Mouse (Mus musculus) right cerebral cortex, postnatal 36 days (tissue): Measurements from ENCODE around the gene Schip1.

Experiments used
- DNase-seq, 2 experiments: peaks; one replicate each; pipeline ENCODE4 v3.0.0; 2022; ENCODE audit warnings: low spot score in 2 of 2, mixed read lengths in 1 of 2

Gene Schip1

DNA sequence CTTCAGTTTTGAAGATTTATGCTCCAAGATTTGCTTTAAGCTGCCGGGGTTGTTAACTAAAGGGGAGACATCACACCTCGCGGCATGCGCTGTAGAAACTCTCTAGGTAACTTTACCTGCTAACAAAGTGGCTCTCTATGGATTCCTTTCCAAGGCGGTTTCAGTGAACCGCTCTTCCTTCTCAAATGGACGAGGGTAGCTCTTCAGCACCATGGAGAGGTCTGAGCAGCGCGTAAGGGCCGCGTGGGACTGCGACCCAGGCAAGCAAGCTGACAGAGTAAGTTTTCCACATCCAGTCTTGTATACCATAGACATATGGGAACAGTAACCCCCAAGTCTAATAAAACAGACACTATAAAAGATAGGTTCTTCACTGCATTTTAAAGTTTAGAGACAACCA lies at the start of gene Schip1:
Schip1 (plus strand) TSS at position 72 of the 400 bp plus-strand sequence.
- no peak for DNase-seq

DNA sequence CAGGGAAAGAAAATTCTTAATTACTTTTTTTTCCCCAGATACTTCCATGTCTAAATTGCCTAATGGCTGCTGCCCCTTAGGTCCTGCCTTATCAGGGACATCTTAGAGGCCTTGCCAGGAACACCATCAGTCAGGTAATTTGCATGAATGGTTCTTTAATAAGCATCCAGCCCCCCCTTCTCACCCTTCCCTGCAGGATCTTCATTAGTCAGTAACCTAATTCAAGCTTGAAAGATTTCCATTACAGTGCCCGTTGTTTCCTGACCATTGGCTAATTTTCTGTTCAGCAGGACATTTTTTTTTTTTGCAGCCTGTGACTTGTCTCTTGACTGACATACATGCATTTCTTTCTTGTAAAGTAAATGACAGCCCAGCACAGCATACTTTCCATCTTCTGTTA lies 48.8 kb upstream of the Schip1 start:
- DNase-seq, result no peak

DNA sequence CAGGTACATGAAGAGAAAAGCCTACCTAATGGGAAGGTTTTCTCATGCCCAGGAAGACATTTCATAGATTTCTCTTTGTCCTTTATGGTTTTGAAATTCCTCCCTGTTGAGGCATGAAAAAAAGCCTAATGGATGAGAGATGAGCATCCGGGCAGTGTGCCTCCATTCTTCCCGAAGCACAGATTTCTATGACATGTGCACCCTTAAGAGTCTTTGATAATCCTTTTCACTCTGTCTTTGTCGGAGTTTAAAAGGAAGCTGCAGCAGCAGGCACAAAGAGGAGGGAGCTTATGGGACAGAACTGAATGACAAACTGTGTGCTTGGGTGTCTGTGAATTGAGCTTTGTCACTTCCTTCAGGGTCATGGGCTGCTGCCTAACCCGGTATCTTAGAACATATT lies 45.2 kb upstream of the Schip1 start:
- DNase-seq, result no peak

DNA sequence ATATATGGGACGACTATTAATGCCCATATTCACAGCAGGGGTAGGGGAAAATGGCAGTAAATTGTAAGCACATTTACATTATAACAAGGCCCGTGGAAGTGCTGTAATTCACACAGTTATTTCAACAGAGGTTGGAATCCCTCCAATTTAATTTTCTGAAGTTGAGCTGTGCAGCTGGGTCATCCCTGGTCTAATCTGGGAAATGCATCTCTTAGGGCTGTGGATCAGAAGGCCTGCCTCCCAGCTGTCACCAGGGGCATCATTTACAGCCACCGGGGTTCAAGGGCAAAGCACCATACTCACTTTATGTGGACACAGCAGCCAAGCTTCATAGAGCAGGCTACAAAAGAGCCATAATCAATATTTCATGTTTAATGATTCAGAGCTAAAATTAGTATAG lies 28.5 kb upstream of the Schip1 start:
- no peak for DNase-seq

DNA sequence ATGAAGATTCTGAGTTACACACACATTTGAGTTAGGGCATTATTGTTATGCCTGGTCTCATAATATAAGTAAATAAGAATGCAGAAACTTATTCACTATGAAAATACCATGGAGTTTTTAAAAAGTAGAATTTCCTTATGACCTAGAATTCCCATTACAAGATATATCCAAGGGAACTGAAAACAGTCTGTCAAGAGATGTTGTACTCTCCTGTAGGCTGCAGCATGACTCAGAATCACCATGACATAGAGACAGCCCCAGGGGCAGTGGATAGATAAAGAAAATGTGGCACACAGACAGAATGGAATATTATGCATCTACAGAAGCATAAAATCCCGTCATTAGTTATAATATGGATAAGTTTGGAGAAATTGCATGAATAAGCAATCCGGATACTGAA lies 21.7 kb upstream of the Schip1 start:
- no peak for DNase-seq

DNA sequence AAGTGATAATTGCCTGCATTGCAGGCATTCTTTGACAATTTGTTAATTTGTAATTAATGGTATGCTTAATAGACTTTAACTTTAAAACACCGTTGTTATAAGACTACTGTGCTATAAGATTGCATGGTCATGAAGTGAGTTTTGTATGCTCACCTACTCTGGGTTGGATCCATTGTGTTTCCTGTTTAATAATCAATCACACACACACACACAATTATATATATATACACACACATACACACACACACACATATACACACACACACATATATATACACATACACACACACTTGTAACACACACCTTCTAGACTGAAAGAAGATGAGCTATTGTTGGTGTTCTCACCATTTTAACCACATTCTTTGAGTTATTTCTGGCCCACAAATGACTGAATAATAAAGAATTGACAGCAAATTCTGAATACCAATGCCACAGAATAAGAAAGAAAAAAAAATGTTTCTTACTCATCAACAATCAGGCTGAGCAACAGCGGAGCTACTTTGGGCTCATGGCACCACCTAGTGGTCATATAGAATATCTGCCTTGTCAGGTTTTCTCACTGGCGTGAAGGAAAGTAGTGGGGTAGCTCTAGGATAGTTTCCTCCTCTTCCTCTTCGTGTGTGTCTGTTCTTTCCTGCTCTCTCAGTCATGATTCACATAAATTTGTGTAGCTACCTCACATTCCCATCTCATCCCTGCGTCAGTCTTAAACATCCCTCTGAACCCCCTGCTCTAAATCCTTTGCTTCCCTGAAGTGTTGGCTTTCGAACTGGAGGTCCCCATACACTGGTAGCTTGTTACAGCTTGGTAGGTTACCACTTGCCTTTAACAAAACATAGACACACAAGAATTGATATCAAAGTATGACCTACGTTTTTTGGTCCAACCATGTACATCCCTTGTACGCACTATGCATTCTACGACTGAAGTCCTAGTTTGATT lies 18.9 kb upstream of the Schip1 start:
- peak in 1 of 2 experiments; percentile 25 for DNase-seq

DNA sequence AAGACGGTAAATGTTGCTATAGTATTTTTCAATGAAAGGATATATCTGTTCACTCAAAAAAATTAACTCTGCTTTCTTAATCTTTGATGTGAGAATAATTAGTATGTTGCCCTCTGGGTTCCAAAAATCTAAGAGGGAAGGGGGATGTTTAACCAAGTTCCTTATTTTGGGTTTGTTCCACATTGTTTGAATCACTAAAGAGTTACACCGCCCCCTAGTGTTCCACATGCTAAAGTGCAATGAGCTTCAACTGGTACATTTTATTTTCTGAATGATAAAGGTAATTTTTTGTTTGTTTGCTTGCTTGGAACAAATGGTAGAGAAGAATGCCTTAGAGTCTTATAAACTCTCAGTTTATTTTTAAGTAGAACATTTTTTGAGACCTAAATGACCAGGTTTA lies 11.1 kb upstream of the Schip1 start:
- no peak for DNase-seq

DNA sequence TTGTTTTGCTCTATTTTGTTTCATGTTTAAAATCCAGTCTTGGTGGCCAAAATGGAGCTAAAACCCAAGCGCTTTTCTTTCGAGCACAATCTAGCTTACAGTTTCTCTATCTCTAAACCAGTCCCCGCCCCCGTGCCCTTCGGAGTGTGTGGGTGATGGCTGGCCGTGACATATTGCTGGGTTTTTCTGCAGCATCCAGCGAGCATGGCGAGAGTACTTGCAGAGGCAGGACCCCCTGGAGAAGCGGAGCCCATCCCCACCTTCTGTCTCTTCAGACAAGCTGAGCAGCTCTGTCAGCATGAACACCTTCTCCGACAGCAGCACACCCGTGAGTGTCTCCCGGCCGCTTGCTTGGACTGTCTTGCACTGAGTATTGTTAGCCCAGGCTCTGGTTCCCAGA lies 9.5 kb upstream of the Schip1 start:
- DNase-seq, result peak; percentile 55 to 58

DNA sequence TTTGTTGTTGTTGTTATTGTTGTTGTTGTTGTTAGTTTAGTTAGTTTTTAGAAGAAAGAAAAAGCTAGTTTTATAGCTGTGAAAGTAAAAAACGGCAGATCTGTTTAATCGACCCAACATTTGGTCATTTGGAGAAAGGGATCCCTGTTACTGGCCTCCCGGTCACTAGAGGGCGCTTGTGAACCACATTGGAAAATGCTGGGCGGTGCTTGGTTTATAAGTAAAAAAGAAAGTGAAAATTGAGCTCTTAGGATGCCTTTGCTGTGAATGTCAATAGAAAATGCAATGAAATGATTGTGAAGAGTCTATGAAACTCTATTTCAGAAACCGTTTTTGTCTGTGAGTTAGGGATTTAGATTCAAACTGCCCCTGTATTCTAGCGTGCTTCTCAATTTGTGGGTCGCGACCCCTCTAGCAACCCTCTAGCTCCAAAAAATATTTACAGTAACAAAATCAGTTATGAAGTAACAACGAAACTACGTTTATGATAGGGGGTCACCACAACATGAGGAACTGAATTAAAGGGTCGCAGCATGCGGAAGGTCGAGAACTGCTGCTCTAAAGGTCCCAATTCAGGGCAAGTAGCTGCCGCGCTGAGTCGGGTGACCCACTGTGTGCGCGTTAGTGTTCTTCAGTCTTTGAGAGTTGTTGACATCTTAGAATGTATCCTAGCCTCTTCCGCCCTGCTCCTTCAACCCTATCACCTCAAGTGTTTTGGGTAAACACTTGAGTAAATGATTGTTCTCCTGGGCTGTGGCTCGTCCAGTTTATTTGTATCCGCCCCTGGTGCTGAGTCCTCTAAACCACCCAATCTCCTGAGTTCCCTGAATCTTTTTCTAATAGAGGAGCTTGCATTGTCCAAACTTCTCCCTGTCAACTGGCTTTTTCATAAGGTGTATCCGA lies 8.0 kb upstream of the Schip1 start:
- DNase-seq, result peak; percentile 44 to 55

DNA sequence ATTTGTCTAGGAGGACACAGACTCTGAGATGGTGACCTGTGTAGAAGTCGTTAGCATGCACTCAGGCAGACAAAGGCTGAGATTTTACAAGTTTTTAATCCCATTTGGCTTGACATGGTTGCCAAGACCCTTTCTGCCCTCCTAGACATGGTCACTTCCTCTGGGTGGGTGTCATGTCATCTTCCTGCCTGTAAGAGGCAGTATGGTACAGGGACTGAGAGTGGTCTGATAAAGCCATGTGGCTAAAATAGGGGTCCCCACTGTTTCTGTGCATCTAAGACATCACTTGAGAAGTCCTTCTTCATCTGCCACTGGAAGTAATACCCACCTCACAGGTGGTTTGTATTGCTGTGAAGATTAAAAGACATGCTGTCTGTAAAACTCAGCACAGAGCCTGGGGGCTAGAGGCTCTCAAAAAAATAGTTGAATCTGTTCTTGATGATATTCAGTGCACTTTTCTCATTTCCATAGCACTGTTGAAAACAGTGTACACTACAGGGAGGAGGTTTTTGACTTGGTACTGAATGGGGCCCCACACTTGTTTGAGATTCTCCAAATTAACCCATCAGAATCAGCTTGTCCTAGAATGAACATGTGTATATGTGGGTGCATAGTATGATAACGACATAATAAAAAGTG lies 5.3 kb upstream of the Schip1 start:
- no peak for DNase-seq

DNA sequence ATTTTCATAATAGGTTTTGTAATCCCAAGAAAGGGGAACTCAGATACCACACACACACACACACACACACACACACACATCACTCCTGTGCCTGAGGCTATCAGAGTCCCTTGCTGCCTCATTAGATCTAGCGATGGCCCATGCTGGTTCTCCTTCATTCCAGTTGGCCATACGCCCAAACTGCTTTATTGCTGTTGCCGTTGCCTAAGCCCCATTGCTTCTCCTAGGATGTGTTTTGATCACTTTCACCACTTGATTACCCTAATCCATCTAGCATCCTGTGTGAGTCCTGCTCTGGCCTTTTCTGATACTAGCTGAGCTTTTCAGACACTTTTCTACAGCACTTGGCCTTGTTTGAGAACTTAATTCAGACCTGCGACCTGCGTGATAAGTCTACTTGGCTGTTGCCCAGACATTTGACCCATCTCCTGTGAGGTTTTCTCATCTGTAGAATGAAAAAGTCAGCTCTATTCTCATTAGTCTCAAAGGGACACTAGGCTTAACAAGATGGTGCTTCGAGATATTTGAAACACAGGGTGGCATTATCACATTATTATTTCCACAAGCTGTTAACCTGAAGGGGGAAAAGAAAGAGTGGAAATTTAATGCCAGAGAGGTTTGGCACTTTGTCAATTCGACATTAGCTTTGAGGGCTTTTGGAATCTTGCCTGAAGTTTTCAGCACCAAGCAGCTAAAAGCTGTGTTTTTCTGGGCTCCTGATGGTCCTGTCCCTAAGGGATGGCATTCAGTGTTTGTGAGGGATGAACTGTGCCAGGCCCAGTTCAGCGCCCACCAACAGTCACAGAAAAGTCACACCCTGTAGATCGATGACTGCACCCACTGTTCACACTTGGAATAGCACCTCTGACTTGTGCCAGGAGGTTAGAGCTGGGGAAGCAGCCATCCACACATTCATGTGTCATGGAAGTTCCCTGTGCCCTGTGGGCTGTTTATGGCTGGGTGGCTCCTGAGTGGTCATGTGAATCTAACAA lies 7.1 kb downstream of the Schip1 start:
- no peak for DNase-seq

DNA sequence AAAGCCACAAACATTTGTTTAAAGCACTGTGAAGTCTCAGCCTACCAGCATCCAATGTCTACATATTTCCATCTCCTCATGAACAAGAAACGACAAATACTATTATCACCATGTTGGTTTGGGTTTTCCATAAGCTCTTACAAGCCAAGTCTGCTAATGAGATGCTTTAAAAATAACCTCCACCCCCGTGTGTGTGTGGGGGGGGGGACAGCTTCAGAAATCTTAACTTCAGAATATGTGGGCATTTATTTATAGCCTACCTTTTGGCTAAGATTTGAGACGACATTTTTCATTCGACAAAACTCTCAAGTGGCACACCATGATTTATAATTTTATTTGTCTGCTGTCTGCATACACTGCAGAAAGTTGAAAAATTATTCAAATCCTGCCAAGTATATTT lies 12.8 kb downstream of the Schip1 start:
- DNase-seq, result peak in 1 of 2 experiments; percentile 32

DNA sequence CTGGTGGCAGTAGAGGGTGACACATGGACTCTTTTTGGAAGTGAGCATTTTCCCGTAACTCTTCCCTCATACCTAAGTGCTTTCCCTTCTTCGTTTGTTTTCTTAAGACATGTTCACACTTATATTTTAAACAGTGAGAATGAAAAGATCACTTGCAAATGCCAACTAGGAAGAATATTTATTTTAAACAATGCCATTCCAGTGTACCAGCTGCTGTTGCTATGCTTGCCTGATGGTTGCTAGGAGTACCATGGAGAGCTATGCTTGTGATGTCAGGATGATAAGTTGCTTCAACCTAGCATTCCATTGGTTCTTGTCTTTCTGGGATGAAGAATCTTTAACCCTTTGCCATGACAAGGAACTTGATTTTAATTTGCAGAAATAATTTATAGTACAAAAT lies 20.4 kb downstream of the Schip1 start:
- no peak for DNase-seq

DNA sequence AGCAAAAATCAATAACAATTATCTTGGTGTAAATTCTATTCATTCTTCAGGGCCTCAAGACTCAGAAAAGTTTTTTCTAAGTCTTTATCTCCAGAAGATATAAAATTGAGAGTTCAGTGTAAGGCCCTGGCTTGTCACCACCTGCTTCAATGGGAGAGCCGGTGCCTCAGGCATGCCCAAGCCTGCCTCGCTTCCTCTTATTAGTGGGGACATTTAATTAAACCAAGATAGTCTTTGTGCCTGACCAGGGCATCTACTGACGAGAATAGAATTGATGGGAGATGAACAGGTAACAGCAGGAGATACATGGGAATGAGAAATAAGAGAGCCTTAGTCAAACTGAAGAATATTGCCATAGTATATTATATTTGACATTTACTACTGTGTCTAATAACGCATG lies 27.5 kb downstream of the Schip1 start:
- DNase-seq, result no peak

DNA sequence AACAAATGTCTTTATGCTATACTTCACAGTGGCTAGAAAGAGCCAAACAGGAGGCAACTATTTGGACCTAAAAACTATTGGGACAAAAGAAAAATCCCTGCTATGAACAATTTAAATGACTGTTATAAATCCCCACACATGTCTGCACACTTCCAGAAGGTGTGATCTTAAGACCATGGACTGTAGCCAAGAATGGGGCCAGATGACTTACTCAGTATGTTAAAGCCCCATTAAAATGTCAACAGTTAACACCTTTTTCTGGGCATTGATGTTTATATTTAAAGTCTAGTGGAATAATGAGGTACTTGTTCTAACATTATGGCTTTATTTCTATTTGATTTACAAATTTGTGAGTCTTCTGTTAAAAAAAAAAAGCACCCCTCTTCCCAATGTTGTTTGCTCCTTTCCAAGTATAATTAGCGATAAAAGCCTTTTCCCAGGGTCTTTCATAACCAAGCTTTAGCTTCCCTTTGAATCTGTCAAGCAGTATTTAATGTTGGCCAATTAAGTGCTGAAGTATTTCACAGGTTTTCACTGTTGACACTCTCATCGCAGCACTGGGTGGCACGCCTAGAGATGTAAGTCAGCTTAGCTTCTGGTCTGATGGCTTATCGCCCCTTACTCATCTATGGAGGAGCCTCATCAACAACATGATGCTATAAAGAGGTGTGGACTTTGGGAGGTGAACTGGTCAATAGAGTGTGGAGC lies 32.3 kb downstream of the Schip1 start:
- DNase-seq, result no peak

DNA sequence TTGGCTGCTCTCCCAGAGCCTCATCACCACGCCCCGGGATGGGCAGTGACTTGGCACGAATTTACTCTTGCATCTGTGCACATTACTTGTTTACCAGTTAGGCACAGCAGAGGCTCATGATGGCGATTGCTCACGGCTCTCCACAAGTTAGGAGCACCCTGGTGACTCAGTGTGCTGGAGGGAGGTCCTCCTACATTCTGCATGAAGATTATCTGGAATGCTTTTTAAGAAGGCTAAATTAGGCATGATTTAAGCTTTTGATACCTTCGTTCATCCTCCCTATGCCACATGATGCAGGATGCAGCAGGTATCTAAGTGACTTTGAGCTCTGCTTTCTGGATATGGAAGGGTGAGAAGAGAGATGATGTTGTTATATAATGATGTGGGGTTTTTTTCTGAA lies 35.0 kb downstream of the Schip1 start:
- DNase-seq, result peak in 1 of 2 experiments; percentile 2

DNA sequence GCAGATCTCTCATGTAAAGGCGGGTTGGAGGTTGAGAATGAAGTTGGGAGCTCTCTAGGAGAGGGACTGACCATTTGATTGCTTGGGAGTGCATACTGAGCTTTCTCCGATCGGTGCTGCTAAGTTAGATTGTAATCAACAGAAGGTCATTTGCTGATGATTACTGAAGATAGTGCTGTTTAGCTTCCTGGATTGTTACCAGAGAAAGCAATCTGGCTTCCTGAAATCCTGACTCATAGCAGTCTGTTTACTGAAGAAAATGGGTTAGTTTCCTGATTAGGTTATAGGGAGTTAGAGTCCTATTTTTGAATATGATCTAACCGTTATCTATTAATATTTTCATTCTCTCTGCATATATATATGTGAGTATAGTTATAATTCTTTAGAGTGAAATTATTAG lies 36.7 kb downstream of the Schip1 start:
- DNase-seq, result no peak

DNA sequence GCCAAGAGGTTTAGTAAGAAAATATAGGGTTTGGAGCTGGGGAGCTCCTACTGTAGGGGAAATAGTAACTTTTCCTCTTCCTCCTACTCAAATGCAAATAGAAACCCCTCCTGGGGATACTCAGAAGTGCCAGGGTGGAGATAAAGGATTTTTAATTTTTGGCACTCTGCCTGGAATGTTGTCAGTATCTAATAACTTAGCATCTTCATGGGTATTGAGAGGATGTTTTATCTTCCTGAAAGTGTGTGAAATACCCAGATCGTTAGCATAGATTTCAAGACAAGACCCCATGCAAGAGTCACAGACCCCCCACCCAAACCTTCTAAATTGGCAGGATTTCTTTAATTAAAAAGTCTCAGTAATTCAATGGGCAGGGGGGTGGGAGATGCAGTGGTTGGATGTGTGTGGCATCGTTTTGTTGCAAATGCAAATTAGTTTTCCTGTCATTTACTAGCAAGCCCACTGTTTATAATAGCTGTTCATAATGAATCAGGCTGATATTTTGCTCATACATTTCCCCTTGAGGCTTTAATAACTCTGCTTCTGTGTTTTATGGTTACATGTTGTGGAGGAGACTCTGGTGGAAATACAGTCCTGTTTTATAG lies 40.6 kb downstream of the Schip1 start:
- no peak for DNase-seq

DNA sequence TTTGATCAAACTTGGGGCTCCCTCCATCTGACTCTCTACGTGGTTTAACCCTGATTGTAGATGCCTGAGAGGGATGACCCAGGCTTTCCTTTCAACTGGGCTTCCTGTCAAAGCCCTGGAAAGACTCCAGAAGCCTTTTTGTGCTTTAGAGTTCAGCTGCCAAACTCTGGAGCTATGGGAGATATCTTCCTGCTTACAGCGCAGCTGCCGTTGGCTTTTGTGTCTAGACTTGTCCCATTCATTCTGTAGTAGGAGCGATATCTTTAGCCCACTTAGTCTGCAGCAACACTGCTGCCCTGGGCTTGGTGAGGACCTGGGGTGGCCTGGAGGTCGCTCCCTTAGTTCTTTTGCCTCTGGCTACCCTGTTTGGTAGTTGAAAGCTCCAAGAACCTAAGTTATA lies 56.7 kb downstream of the Schip1 start:
- DNase-seq, result no peak
